Mouse (Mus musculus) cerebellum, adult 9-11 months (tissue): ENCODE data around the gene Hpse.

Experiments
- DNase-seq: peaks from one replicate; pipeline ENCODE4 v3.0.0; 2022

The Hpse gene

GRCm38 (mm10) chr5:100719235-100720088 is at the start of gene Hpse:
Hpse (minus strand) TSS chr5:100719716.
- no peak for DNase-seq

GRCm38 (mm10) chr5:100766026-100766425 is 46.5 kb upstream of the Hpse start:
- no peak for DNase-seq

- no peak for DNase-seq
Observed at GRCm38 (mm10) chr5:100761736-100762135, 42.2 kb upstream of the Hpse start.

- DNase-seq = no peak
Observed at GRCm38 (mm10) chr5:100760049-100760663, 40.6 kb upstream of the Hpse start.

GRCm38 (mm10) chr5:100758121-100758520 is 38.6 kb upstream of the Hpse start:
- DNase-seq = no peak

DNA sequence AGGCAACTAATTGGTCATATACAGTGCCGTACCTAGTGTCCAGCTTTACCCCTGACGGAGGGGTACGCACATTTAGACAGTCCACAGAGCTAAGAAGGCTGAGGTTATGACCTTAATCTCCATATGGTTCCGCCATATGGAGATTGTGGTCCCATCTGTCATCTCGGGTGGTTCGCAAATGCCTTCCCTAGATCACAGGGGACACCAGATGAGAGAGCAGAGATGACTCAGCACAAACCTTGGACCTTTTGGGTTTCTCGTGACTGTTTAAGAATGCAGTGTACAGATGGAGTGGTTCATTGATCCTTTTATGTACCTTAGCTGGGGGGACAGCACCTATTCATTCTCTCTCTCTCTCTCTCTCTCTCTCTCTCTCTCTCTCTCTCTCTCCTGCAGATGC is 33.9 kb upstream of the Hpse start:
- DNase-seq = peak; percentile 58

DNA sequence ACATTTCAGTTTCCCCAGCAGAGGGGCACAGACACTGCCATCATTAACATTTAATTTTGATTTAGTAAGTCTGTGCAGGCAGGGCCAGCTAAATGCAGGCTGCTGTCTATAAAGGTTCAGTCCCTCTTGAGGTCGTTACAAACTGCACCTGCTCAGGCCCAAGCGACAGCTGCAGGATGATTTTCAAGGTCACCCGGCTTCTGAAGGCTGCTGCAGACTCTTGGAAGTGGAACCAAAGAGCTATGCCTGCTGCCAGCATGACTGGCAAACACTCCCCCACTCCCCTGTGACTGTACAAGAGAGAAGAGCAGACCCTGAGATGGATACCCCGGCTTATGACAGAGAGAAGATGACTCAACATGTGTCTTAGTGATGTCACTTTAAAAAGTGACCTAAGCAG is 32.1 kb upstream of the Hpse start:
- DNase-seq = no peak

DNA sequence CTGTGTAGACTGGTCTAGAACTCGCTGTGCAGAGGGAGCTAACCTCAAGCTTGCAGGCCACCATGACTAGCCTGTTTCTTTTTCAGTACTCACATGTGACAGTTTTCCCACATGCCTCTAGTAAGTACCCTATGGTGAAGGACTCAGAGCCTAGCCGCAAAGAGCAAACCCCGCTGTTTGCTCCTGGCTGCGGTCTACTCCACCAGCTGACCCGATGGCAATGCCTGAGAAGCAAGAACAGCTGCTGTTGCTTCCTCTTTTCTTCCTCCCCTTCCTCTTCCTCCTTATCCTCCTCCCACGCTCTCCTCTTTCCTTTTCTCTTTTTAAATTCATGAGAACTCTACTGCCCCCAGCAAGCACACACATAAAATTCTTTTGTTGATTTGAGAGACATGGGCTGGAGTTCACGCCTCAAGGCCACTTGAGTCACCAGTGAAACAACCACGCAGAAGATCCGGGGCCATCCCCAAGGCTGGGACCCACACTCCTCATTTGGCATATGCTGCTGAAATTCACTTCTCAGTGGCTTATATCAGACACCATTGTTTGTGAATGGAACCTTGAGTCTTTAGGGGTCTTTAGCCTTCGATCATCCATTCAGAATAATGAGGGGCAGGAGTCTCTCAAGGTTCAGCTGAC is 31.2 kb upstream of the Hpse start:
- no peak for DNase-seq

DNA sequence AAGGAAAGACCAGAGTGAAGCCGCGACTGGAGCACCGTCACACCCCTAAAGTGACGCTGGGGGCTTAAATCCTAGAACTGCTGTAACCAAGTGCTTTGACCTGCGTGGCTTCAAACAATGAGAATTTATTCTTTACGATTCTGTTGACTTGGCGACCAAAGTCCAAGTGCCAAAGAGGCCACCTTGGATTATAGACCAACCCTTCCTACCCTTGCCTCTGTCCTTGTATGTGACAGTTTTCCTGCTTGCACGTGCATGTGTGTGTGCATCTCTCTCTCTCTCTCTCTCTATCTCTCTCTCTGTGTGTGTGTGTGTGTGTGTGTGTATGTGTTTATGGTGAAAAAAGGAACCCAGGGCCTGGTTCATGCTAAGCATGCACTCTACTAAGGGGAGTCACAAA is 19.3 kb upstream of the Hpse start:
- DNase-seq = no peak

GRCm38 (mm10) chr5:100736919-100737318 is 17.4 kb upstream of the Hpse start:
- DNase-seq = no peak

GRCm38 (mm10) chr5:100734535-100734934 is 15.0 kb upstream of the Hpse start:
- DNase-seq = no peak

DNA sequence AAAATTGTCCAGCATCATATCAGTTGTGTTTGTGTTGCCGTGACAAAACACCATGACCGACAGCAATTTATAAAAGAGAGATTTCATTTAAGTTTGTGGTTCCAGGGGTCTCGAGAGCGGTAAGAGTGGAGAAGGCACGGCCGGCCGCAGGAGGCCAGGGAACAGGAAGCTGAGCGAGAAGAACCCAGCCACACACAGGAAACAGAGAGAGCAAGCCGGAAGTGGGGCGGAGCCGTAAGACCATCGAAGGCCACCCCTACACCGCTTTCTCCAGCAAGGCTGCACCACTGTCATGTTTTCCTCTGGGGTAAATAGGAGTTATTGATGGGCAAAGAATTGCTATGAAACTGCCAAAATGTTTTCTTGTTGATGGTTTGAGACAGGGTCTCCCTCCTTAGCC is 9.2 kb upstream of the Hpse start:
- DNase-seq = no peak

DNA sequence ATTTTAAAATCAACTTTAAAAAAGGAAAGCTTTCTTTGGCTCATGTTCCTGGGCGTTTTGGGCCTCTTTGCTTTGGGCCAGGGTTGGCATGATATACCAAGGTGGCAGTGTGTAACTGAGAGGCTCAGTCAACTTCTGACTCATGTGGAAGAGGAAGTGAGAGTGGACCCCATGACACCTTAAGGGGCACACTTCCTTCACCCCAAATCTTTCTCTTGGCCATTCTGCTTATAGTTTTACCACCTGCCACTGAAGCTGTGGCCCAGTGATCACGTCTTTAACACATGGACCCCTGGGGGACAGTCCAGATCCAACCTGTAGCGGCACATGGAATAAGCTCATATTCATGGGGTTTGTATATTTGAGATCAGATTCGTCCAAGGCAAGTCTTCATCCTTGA is 6.5 kb upstream of the Hpse start:
- no peak for DNase-seq

- DNase-seq = no peak
Observed at GRCm38 (mm10) chr5:100716762-100717161, 2.8 kb downstream of the Hpse start.

GRCm38 (mm10) chr5:100711219-100711618 is 8.3 kb downstream of the Hpse start:
- DNase-seq = no peak

DNA sequence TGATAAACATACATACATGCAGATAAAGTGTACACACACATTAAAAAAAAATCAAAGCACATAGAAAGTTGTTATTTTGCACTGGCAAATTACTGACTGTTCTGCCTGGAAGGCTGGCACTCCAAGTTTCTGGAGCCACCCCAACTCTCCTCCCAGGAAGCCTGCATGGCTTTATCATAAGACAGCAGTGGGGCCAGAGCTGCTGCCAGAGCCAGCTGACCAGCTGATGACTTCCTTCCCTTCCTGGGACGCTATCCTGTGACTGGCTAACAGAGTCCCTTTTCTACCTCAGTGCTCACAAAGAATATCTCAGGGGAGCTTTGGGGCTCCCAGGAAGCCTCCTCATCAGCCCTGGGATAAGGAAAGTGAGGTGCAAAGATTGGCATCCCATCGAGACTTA is 9.5 kb downstream of the Hpse start:
- no peak for DNase-seq

DNA sequence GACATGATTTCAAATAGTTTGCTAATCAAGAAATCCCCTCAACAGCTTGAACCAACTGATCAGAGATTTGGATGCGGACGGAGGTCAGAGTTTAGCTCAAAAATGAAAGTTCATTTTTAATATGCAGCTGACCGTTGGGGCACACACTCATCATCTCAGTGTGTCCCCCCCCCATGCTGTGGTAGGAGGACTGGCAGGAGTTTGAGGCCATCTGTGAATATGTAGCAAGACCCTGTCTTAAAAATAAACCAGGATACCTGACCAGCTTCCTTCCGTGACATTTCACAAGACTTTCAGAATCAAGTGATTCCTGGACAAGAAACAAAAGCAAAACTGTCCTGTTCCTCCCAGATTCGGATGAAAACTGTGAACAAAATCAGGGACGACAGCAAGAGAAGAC is 10.5 kb downstream of the Hpse start:
- no peak for DNase-seq

- DNase-seq = no peak
Observed at GRCm38 (mm10) chr5:100706675-100707074, 12.8 kb downstream of the Hpse start.

GRCm38 (mm10) chr5:100704272-100704671 is 15.2 kb downstream of the Hpse start:
- no peak for DNase-seq

DNA sequence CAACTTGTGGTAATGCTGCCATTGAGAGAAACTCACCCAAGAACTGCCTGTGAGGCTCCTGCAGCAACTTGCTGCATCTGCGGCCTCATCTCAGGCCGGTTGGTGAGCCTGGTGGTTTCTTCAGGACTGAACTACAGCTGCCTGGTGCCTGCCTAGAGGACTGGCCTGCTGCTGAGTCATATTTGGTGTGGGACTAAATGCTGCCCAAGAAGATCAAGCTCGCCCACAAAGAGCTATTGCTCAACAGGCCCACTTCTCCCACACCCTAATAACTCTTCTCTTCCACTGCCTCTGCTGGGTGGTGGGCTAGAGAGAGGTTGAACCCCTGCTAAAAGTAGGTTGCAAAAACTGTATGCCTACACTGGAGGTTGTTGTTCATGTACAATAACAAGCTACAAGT is 17.2 kb downstream of the Hpse start:
- DNase-seq = no peak

DNA sequence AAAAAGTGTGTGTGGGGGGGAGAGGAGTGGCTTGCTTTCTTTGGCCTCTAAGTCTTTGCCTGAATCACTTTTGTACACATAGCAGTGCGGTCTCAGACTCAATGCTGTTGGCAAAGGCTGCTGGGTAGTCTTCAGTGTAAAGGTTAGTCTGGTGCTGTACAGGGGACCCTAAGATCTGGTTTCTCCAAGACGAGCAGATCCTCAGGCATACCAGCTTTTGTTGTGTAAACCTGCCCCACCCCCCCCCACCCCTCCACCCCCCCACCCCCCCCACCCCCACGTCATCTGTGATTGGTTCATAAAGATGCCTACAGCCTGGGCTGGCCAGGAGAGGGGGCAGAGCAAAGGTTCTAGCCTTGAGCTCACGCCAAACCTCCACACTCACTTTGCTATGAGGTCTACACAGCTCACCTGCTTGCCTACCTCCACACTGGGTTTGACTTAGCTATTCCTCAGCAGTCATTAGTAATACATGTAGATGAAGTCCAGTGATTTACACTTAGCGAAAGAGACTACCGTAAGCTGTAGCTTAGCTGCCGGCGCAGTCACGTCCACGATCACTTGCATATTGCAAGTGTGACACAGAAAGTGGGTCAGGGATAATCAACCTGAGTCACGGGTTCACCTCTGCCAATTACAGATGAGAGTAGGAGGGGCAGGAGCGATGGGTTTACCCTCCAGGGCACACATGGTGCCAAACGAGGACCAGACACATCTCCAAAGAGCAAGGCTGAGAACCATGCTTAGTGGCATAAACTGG is 18.5 kb downstream of the Hpse start:
- no peak for DNase-seq

DNA sequence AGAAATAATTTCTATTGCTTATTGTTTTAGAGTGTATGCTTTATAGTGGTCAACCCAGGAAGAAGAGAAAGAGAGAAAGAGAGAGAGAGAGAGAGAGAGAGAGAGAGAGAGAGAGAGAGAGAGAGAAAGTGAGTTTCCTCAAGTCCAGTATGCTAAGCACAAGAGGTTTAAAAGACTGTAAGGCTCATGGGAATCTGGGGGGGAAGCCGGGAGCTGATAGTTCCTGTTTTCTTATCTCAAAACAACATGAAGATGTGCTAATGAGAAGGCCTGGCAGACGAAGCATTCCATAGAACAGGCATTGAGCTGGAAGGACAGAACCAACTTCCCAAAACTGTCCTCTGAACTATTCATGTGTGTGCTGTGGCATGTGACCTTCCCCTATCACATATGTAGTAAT is 21.6 kb downstream of the Hpse start:
- no peak for DNase-seq

DNA sequence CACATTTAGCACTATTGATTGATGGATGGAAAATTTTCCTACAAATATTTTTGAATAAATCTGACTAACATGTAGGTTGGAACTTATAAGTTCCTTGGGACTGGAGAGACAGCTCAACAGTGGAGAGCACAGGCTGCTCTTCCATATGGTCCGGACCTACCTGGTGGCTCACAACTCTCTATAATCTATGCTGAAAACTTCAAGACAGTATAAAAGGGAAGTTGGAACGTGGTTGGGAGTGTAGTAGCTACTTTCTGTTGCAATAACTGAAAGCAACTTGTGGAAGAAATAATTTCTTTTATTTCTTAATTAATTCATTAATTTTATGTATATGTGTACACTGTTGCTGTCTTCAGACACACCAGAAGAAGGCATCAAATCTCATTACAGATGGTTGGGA is 22.1 kb downstream of the Hpse start:
- no peak for DNase-seq
